Mouse (Mus musculus) hindbrain, embryonic 11.5 days (tissue): Measurements from ENCODE around the gene Ccdc83. TPM values are rescaled to one million over a fixed set of nuclear protein-coding genes. Genes with fewer than 3 reads are reported as not detected.
"Not testable (repeated sequence)": the region's sequence is repeated elsewhere in the genome, so short reads cannot be mapped to it uniquely, and the experiment has no call there.

Experiments used
- ATAC-seq: fragments of 200-750 bp; cut with Nextera tagmentation; 2 replicates; pipeline ENCODE4 v1.8.0; 2017; ENCODE audit warnings: mild to moderate bottlenecking, moderate TSS enrichment, moderate library complexity; ENCODE audit not compliant: low FRiP score
- DNase-seq: peaks from one replicate; pipeline ENCODE4 v3.0.0-alpha.2; 2015; ENCODE audit warnings: low spot score
- H3K27ac ChIP-seq: fragments of 300-500 bp; sonication (generic); 2 replicates; pipeline ENCODE4 v1.5.1; 2014; ENCODE audit warnings: mild to moderate bottlenecking, low read depth, low read length
- H3K27me3 ChIP-seq: fragments of 300-500 bp; sonication (generic); 2 replicates; pipeline ENCODE4 v1.6.1; 2014; ENCODE audit warnings: mild to moderate bottlenecking, low read length, moderate library complexity, mixed read lengths; ENCODE audit not compliant: control insufficient read depth, insufficient read depth
- H3K36me3 ChIP-seq: fragments of 300-500 bp; sonication (generic); 2 replicates; pipeline ENCODE4 v1.6.1; 2014; ENCODE audit warnings: mild to moderate bottlenecking, low read length, moderate library complexity, mixed read lengths; ENCODE audit not compliant: control insufficient read depth, insufficient read depth
- H3K4me1 ChIP-seq: fragments of 300-500 bp; sonication (generic); replicated peaks from 2 replicates; pipeline ENCODE4 v1.6.1; 2014; ENCODE audit warnings: low read length, mixed read lengths; ENCODE audit not compliant: control insufficient read depth, insufficient read depth
- H3K4me2 ChIP-seq: fragments of 300-500 bp; sonication (generic); replicated peaks from 2 replicates; pipeline ENCODE4 v1.6.1; 2014; ENCODE audit warnings: mild to moderate bottlenecking, low read depth, low read length
- H3K4me3 ChIP-seq: fragments of 300-500 bp; sonication (generic); 2 replicates; pipeline ENCODE4 v1.5.1; 2014; ENCODE audit warnings: low read depth, low read length
- H3K9ac ChIP-seq: fragments of 300-500 bp; sonication (generic); 2 replicates; pipeline ENCODE4 v1.6.1; 2014; ENCODE audit warnings: low read depth, low read length
- H3K9me3 ChIP-seq: fragments of 300-500 bp; sonication (generic); 2 replicates; pipeline ENCODE4 v1.6.1; 2016; ENCODE audit warnings: low read length; ENCODE audit not compliant: control insufficient read depth
- WGBS: fragments of 180-500 bp; shearing (Covaris S2); extraction: QIAGEN DNeasy Blood & Tissue Kit; methylation state at CpG from one replicate; pipeline ENCODE4 v1.1.7; 2014; 5-methylcytosine and 5-hydroxymethylcytosine counted together
- polyA plus RNA-seq: library from polyadenylated mRNA; unstranded; fragments of >200 nt; fragmentation: Nextera tagmentation; extraction: Ambion mirVana; gene quantifications from 2 replicates; pipeline ENCODE4 v1.2.1, GENCODE M21; 2014

Ccdc83 gene
- polyA plus RNA-seq, 1 experiment from 2014 or later: not detected

- no peak for DNase-seq
- Histone ChIP-seq H3K4me3 (no peak overlapping the region), H3K27ac (no peak overlapping the region), H3K27me3 (no peaks in the 10 kb centered on the region), H3K4me2 (no peak overlapping the region), H3K36me3 (no peaks in the 10 kb centered on the region), H3K4me1 (no peaks in the 10 kb centered on the region), H3K9me3 (no peaks in the 10 kb centered on the region), H3K9ac (no peak overlapping the region)
- 52% methylated on average over 4 of the region's 4 CpGs for WGBS
- no peak for ATAC-seq
Observed at GRCm38 (mm10) chr7:90236289-90236905, 29.2 kb downstream of the Ccdc83 start.

DNA sequence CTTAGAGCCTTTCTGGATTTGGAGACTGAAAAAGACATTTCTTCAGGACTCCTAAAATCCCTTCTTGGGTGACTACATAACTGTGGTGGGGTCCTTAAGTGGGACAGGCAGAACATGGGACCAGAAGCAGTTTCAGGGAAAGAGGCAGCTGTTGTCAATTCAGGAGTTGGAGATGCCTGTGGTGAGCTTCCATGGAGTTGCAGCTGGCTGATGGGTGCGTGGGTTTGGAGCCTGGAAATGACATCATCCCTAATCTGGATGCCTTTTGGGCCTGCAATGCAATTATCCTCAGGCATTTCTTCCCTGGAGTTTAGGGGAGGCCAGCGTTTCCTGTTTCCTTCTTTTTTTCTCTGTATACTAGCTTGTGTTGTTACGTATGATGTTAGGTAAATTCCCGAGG, 31.7 kb downstream of the Ccdc83 start:
- no peaks in the 10 kb centered on the region for H3K9me3 ChIP-seq
- whole genome bisulfite sequencing: 64% methylated on average over 4 of the region's 4 CpGs
- H3K27me3 ChIP-seq: no peaks in the 10 kb centered on the region
- no peaks in the 10 kb centered on the region for H3K36me3 ChIP-seq
- H3K4me3 ChIP-seq: no peak overlapping the region
- no peaks in the 10 kb centered on the region for H3K4me1 ChIP-seq
- no peak overlapping the region for H3K9ac ChIP-seq
- no peak for ATAC-seq
- H3K4me2 ChIP-seq: no peak overlapping the region
- no peak overlapping the region for H3K27ac ChIP-seq
- no peak for DNase-seq

GRCm38 (mm10) chr7:90231431-90231830, 34.1 kb downstream of the Ccdc83 start:
- no peak for ATAC-seq
- Histone ChIP-seq H3K9ac (no peak overlapping the region), H3K27ac (no peak overlapping the region), H3K27me3 (no peaks in the 10 kb centered on the region), H3K4me1 (no peaks in the 10 kb centered on the region), H3K4me2 (no peak overlapping the region), H3K36me3 (no peaks in the 10 kb centered on the region), H3K9me3 (no peaks in the 10 kb centered on the region), H3K4me3 (no peak overlapping the region)
- 85% methylated on average over 9 of the region's 9 CpGs for WGBS
- no peak for DNase-seq

- H3K27ac ChIP-seq, H3K9me3 ChIP-seq, H3K9ac ChIP-seq, H3K4me1 ChIP-seq, ATAC-seq, DNase-seq, H3K4me3 ChIP-seq, H3K27me3 ChIP-seq, H3K36me3 ChIP-seq, H3K4me2 ChIP-seq: not testable (repeated sequence)
Observed at GRCm38 (mm10) chr7:90228884-90229283, 36.7 kb downstream of the Ccdc83 start.

- H3K9me3 ChIP-seq: no peaks in the 10 kb centered on the region
- no peak overlapping the region for H3K4me3 ChIP-seq
- no peak overlapping the region for H3K9ac ChIP-seq
- WGBS: 90% methylated on average over 4 of the region's 4 CpGs
- DNase-seq (no peak), ATAC-seq (no peak)
- no peaks in the 10 kb centered on the region for H3K27me3 ChIP-seq
- no peaks in the 10 kb centered on the region for H3K36me3 ChIP-seq
- no peak overlapping the region for H3K27ac ChIP-seq
- H3K4me1 ChIP-seq: no peaks in the 10 kb centered on the region
- H3K4me2 ChIP-seq: no peak overlapping the region
Observed at GRCm38 (mm10) chr7:90228075-90228474, 37.5 kb downstream of the Ccdc83 start.

DNA sequence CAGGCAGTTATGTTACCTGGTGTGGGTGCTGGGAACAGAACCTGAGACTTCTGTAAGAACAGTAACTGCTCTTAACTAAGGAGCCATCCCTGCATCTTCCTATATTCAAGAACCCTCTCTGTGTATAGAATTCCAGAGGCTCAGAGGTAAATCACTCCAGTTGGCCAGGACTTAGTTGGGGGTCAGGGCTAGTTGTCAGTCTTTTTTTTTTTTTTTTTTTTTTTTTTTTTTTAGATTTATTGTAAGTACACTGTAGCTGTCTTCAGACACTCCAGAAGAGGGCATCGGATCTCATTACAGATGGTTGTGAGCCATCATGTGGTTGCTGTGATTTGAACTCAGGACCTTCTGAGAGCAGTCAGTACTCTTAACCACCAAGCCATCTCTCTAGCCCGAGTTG, 44.1 kb downstream of the Ccdc83 start:
- no peaks in the 10 kb centered on the region for H3K4me1 ChIP-seq
- WGBS: 80% methylated on average over 2 of the region's 2 CpGs
- no peaks in the 10 kb centered on the region for H3K9me3 ChIP-seq
- H3K36me3 ChIP-seq: no peaks in the 10 kb centered on the region
- ATAC-seq (no peak), DNase-seq (no peak)
- H3K4me2 ChIP-seq: no peak overlapping the region
- no peak overlapping the region for H3K4me3 ChIP-seq
- H3K27me3 ChIP-seq: no peaks in the 10 kb centered on the region
- no peak overlapping the region for H3K27ac ChIP-seq
- H3K9ac ChIP-seq: no peak overlapping the region

DNA sequence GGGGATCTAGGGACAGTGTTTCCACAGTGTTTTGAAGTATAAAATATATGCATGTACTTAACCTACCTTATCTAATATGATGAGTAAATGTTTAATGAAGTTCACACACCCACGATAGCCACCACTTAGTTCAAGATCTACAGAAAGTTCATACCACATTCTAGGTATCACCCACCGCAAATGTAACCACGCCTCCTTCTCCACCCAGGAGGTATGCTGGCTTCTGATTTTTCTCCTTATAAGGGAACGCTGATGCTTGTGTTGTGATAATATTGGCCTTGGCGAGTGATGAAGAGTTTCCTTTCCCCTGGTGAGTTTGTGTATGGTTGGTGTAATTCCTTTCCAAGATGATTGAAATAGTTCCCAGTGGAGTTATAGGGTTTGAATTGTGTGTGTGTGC, 47.5 kb downstream of the Ccdc83 start:
- ATAC-seq: no peak
- Histone ChIP-seq H3K4me3 (no peak overlapping the region), H3K36me3 (no peaks in the 10 kb centered on the region), H3K4me2 (no peak overlapping the region), H3K27ac (no peak overlapping the region), H3K9ac (no peak overlapping the region), H3K9me3 (no peaks in the 10 kb centered on the region), H3K4me1 (no peaks in the 10 kb centered on the region), H3K27me3 (no peaks in the 10 kb centered on the region)
- WGBS: 87% methylated on average over 5 of the region's 5 CpGs
- DNase-seq: no peak

- Histone ChIP-seq H3K9ac (no peak overlapping the region), H3K27me3 (no peaks in the 10 kb centered on the region), H3K9me3 (no peaks in the 10 kb centered on the region), H3K27ac (no peak overlapping the region), H3K4me2 (no peak overlapping the region), H3K4me3 (no peak overlapping the region), H3K36me3 (no peaks in the 10 kb centered on the region), H3K4me1 (no peaks in the 10 kb centered on the region)
- WGBS: 61% methylated on average over 8 of the region's 8 CpGs
- no peak for DNase-seq
- no peak for ATAC-seq
Observed at GRCm38 (mm10) chr7:90216511-90216910, 49.1 kb downstream of the Ccdc83 start.

DNA sequence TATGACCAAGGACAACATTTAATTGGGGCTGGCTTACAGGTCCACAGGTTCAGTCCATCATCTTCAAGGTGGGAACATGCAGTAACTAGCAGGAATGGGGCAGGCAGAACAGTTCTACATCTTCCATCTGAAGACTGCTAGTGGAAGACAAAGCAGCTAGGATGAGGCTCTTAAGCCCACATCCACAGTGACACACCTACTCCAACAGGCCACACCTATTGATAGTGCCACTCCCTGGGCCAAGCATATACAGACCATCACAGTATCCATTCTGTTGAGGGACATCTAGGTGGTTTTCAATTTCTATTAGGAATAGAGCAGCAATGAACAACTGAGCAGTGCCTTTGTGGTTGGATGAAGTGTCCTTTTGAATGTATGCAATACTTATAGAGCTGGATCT, 54.6 kb downstream of the Ccdc83 start:
- no peak overlapping the region for H3K4me2 ChIP-seq
- ATAC-seq (0 out of 2 replicates have a peak, but pooled peaks have one; percentile 12), DNase-seq (no peak)
- H3K9ac ChIP-seq: no peak overlapping the region
- no peaks in the 10 kb centered on the region for H3K27me3 ChIP-seq
- H3K4me1 ChIP-seq: no peaks in the 10 kb centered on the region
- no peaks in the 10 kb centered on the region for H3K9me3 ChIP-seq
- 0 out of 2 replicates have a peak, but pooled peaks cover 3% of the 10 kb centered on the region for H3K36me3 ChIP-seq
- no peak overlapping the region for H3K27ac ChIP-seq
- H3K4me3 ChIP-seq: no peak overlapping the region
